Mouse (Mus musculus) ES-E14 (cell line): ENCODE data around the gene Hbq1a.
"Not testable (repeated sequence)": the region's sequence is repeated elsewhere in the genome, so short reads cannot be mapped to it uniquely, and the experiment has no call there.

Experiments
- CHD2 ChIP-seq: IDR thresholded peaks from 2 replicates; pipeline ENCODE4 v1.6.1; 2014; ENCODE audit warnings: mild to moderate bottlenecking, low read depth, low read length, inconsistent platforms
- MAFK ChIP-seq: IDR thresholded peaks from 2 replicates; pipeline ENCODE4 v1.6.1; 2014; ENCODE audit warnings: mild to moderate bottlenecking, low read depth, low read length, inconsistent platforms; ENCODE audit not compliant: insufficient read depth
- ZC3H11A ChIP-seq: IDR thresholded peaks from 2 replicates; pipeline ENCODE4 v1.6.1; 2012; ENCODE audit warnings: low read depth, mild to moderate bottlenecking, inconsistent platforms, low read length, borderline replicate concordance
- ZNF384 ChIP-seq: IDR thresholded peaks from 2 replicates; pipeline ENCODE4 v1.6.1; 2012; ENCODE audit warnings: low read depth, low read length, inconsistent platforms

DNA sequence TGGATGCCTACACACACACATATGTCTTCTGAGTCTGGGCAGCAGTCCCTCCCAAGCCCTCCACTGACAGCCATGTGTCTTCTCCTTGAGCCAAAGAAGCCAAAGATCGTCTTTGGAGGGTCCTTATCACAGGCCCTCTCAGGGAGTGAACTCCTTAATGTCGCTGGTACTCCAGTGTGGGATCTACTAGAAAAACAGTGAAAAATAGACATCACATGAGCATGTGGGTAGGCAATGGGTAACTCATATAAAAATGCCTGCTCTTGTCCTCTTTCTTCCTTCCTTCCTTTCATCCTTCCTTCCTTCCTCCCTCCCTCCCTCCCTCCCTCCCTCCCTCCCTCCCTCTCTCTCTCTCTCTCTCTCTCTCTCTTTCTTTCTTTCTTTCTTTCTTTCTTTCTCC, 2.5 kb upstream of the Hbq1a start:
- TF ChIP-seq ZNF384, ZC3H11A, MAFK, CHD2: not testable (repeated sequence)
